Comparison of ENCODE assay signal across 8 mouse cellular contexts in genomic region chr6:100381046-100381445, GRCm38 (mm10).
DNase-seq lines count a peak whose midpoint lies in the region; ATAC-seq lines count a peak whose summit lies in the region.
"Had no signal": no experiment of that assay in that cellular context is flagged by ENCODE, and none has a peak within 500 bp of the region (broad histone marks: within the 10 kb centered on the region; RNA-seq: fewer than 3 reads in every experiment).

No protein-coding gene starts in this region.

- peak; percentile 86 for ATAC-seq in common myeloid progenitor, adult 5-6 weeks (replicated peaks; ENCODE audit: low read depth, poor library complexity, severe bottlenecking)
- ATAC-seq in neutrophil, adult 5-6 weeks (ENCODE audit: extremely low read depth, insufficient number of reproducible peaks, low FRiP score, poor library complexity, severe bottlenecking), result peak; percentile 86
- no peak for ATAC-seq in frontal cortex, adult (ENCODE audit: low TSS enrichment)

- peak; percentile 19 for DNase-seq in lung, postnatal 10 days
- no peak for DNase-seq in lung, postnatal 14 days
- DNase-seq in MEL-GATA-1-ER (ENCODE audit: extremely low read depth, low read depth), result peak; percentile 24
- DNase-seq in gastrocnemius, postnatal 10 days, result no peak
- DNase-seq: kidney, postnatal 14 days had no signal

Comparison
In these comparisons a context has a peak if more than half of its experiments do, and no peak if none do; other contexts are left out.
1. DNase-seq: peak in lung, postnatal 10 days (single experiment) and MEL-GATA-1-ER (single experiment); none in lung, postnatal 14 days (single experiment) and gastrocnemius, postnatal 10 days (single experiment).